Mouse (Mus musculus) lung, postnatal 0 days (tissue): ENCODE data around the gene Ift122. TPM values are rescaled to one million over a fixed set of nuclear protein-coding genes. Genes with fewer than 3 reads are reported as not detected.
A peak's percentile ranks its signal among the peaks of the same experiment; 100 is the strongest.

Experiments used
- ATAC-seq: fragments of 200-750 bp; cut with Nextera tagmentation; 2 replicates; pipeline ENCODE4 v1.8.0; 2017; ENCODE audit warnings: moderate library complexity
- DNase-seq: peaks from one replicate; pipeline ENCODE4 v3.0.0-alpha.2; 2016; ENCODE audit warnings: low spot score
- H3K27ac ChIP-seq: fragments of 300-500 bp; sonication (generic); 2 replicates; pipeline ENCODE4 v1.5.1; 2014; ENCODE audit warnings: antibody characterized with exemption, mild to moderate bottlenecking, low read length, mixed read lengths
- H3K27me3 ChIP-seq: fragments of 300-500 bp; sonication (generic); replicated peaks from 2 replicates; pipeline ENCODE4 v1.6.1; 2014; ENCODE audit warnings: low read length, mixed read lengths; ENCODE audit not compliant: insufficient read depth
- H3K36me3 ChIP-seq: fragments of 300-500 bp; sonication (generic); 2 replicates; pipeline ENCODE4 v1.6.1; 2014; ENCODE audit warnings: low read length, mixed read lengths; ENCODE audit not compliant: insufficient read depth
- H3K4me1 ChIP-seq: fragments of 300-500 bp; sonication (generic); 2 replicates; pipeline ENCODE4 v1.6.1; 2014; ENCODE audit warnings: antibody characterized with exemption, low read depth, low read length, mixed read lengths; ENCODE audit not compliant: insufficient read depth
- H3K4me2 ChIP-seq: fragments of 300-500 bp; sonication (generic); replicated peaks from 2 replicates; pipeline ENCODE4 v1.6.1; 2014; ENCODE audit warnings: low read depth, mild to moderate bottlenecking, low read length, moderate library complexity, mixed read lengths
- H3K4me3 ChIP-seq: fragments of 300-500 bp; sonication (generic); 2 replicates; pipeline ENCODE4 v1.5.1; 2014; ENCODE audit warnings: low read depth, low read length
- H3K9ac ChIP-seq: fragments of 300-500 bp; sonication (generic); replicated peaks from 2 replicates; pipeline ENCODE4 v1.6.1; 2014; ENCODE audit warnings: low read depth, mild to moderate bottlenecking
- H3K9me3 ChIP-seq: fragments of 300-500 bp; sonication (generic); 2 replicates; pipeline ENCODE4 v1.6.1; 2016; ENCODE audit warnings: low read length, mixed read lengths
- CTCF ChIP-seq: IDR thresholded peaks from 2 replicates; pipeline ENCODE4 v1.5.1; 2016; ENCODE audit warnings: antibody characterized with exemption, mild to moderate bottlenecking
- EP300 ChIP-seq: IDR thresholded peaks from 2 replicates; pipeline ENCODE4 v1.6.1; 2016; ENCODE audit warnings: antibody characterized with exemption, mild to moderate bottlenecking, control low read depth
- WGBS: fragments of 180-500 bp; shearing (Covaris S2); extraction: QIAGEN DNeasy Blood & Tissue Kit; methylation state at CpG from one replicate; pipeline ENCODE4 v1.1.7; 2014; 5-methylcytosine and 5-hydroxymethylcytosine counted together
- polyA plus RNA-seq: library from polyadenylated mRNA; unstranded; fragments of >200 nt; fragmentation: Nextera tagmentation; extraction: Ambion mirVana; gene quantifications from 2 replicates; pipeline ENCODE4 v1.2.1, GENCODE M21; 2015

Ift122 gene
- polyA plus RNA-seq, 1 experiment from 2014 or later = 8.3 TPM

DNA sequence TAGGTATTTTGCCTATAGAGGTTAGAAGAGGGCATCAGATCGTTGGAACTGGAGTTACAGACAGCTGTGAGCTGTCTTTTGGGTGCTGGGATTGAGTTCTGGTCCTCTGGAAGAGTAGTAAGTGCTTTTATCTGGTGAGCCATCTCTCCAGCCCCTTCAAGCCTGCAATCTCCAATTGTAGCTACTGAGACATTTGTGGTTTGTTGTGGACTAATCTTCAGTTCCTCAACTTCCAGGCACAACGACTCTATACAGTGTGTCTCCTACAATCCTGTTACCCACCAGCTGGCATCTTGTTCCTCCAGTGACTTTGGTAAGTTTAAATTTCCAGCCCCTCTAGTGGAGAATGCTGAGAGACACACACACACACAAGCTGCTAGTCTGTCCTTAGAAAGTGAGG lies 24.0 kb downstream of the Ift122 start:
- Histone ChIP-seq H3K9me3 (no peaks in the 10 kb centered on the region), H3K9ac (no peak overlapping the region), H3K4me1 (peaks cover 6% of the 10 kb centered on the region; the same call in 1 of the 2 replicates), H3K27ac (no peak overlapping the region), H3K27me3 (no peaks in the 10 kb centered on the region), H3K36me3 (no peaks in the 10 kb centered on the region), H3K4me3 (no peak overlapping the region), H3K4me2 (no peak overlapping the region)
- 83% methylated on average over 2 of the region's 2 CpGs for WGBS
- TF ChIP-seq EP300 (no peak), CTCF (no peak)
- DNase-seq (no peak), ATAC-seq (no peak)

DNA sequence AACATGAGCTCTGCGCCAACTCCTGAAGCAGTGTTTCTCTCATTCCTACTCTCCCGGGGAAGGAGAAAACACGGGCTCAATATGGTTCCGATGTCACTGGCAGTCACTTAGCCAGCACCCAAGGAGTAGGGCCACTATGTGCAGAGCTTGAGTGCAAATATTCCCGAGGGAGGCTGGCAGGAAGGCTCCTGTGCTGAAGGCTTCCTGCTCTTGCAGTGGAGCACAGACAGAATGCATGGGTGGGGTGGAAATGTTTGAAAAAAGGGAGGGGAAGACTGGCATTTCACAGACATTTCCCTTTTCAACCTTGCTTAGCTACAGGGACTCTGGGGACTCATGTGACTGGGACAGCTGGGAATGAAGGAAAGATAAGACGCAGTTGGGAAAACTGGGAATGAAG lies 25.4 kb downstream of the Ift122 start:
- peaks cover 6% of the 10 kb centered on the region; the same call in 1 of the 2 replicates for H3K4me1 ChIP-seq
- no peak overlapping the region for H3K4me3 ChIP-seq
- TF ChIP-seq CTCF (no peak), EP300 (peak; percentile 20; the same call in 1 of the 2 replicates)
- H3K9me3 ChIP-seq = no peaks in the 10 kb centered on the region
- ATAC-seq (peak; percentile 43; the same call in 1 of the 2 replicates), DNase-seq (peak; percentile 46)
- no peaks in the 10 kb centered on the region for H3K27me3 ChIP-seq
- no peak overlapping the region for H3K4me2 ChIP-seq
- H3K36me3 ChIP-seq = no peaks in the 10 kb centered on the region
- no peak overlapping the region; the same call in 1 of the 2 replicates for H3K27ac ChIP-seq
- 25% methylated on average over 6 of the region's 6 CpGs for WGBS
- no peak overlapping the region for H3K9ac ChIP-seq

DNA sequence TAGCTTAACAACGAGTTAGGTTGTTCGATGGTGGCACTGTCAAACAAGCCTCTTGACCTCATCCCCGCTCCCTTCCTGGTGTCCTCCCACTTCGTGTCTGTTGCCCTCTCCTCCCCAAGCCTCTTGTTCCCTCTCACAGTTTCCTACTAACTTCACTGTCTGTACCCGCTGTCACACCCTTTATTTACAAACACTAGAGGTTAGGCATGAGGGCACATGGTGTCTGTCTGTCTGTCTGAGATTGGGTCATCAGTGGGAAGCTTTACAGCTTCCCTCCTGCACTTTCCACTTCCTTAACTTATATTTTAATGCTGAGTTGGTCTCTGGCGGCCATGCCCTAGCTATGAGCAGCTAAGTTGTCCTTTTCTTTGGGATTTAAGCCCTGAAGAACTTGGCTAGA lies 26.5 kb downstream of the Ift122 start:
- 70% methylated on average over 6 of the region's 6 CpGs for WGBS

DNA sequence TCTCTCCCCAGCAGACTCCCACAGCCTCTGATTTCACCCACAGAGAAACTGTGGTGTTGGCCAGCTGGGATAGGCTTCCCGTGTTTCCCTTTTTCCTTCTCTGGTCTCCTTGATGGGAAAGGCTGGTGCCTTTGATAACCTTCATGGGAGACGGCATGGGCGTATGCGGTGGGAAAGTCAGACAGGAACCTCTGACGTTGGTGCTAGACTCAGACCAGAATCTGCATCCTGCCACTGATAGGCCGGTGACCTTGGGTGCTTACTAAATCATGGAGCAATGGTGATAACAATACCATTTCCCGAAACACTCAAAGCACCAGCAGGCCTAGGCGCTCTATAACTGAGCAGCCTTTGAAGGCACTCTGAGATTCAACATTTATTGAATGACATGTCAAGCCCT lies 27.5 kb downstream of the Ift122 start:
- Histone ChIP-seq H3K4me3 (no peak overlapping the region), H3K9ac (no peak overlapping the region), H3K4me2 (no peak overlapping the region), H3K4me1 (peaks cover 6% of the 10 kb centered on the region; the same call in 1 of the 2 replicates), H3K27ac (no peak overlapping the region), H3K36me3 (no peaks in the 10 kb centered on the region), H3K9me3 (no peaks in the 10 kb centered on the region), H3K27me3 (no peaks in the 10 kb centered on the region)
- WGBS = 66% methylated on average over 8 of the region's 8 CpGs
- peak; percentile 85 for ATAC-seq
- TF ChIP-seq EP300 = peak; percentile 78
- TF ChIP-seq CTCF = no peak
- peak; percentile 60 for DNase-seq

More for the DNA sequence above, 26.5 kb downstream of the Ift122 start:
- no peaks in the 10 kb centered on the region for H3K9me3 ChIP-seq
- peak; percentile 40 for DNase-seq
- peaks cover 6% of the 10 kb centered on the region; the same call in 1 of the 2 replicates for H3K4me1 ChIP-seq
- no peak for ATAC-seq
- no peak overlapping the region for H3K9ac ChIP-seq
- H3K27ac ChIP-seq = no peak overlapping the region
- no peak overlapping the region for H3K4me2 ChIP-seq
- no peaks in the 10 kb centered on the region for H3K27me3 ChIP-seq
- H3K4me3 ChIP-seq = no peak overlapping the region
- H3K36me3 ChIP-seq = no peaks in the 10 kb centered on the region
- no peak for TF ChIP-seq CTCF
- TF ChIP-seq EP300 = no peak

DNA sequence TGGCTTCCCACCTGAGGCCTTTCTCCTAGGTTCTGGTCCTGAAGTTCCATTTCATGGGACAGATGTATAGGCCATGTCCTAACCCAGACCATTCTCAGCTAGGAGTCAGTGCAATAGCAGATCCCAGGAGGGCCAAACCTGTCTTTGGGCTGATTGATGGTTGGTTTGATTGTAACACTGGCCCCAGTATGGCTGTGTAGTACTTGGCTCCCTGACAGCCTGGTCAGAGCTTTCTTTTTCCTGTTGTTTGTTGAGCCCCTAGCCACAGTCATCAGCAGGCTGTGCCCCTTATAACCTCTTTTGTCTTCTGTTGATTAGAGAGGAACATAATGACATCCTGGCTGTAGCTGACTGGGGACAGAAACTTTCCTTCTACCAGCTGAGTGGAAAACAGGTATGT lies 30.7 kb downstream of the Ift122 start:
- no peak overlapping the region for H3K27ac ChIP-seq
- H3K9me3 ChIP-seq = no peaks in the 10 kb centered on the region
- H3K4me2 ChIP-seq = no peak overlapping the region

DNA sequence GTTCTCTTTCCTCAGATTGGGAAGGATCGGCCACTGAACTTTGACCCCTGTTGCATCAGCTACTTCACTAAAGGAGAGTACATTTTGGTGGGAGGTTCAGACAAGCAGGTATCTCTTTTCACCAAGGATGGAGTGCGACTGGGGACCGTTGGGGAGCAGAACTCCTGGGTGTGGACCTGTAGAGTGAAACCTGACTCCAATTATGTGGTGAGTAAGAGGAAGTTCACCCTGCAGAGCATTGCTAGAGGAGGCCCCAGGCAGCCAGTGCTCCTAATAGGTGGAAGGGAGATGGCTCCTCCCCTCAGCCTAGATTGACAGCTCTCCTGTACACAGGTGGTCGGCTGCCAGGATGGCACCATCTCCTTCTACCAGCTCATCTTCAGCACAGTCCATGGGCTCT lies 33.6 kb downstream of the Ift122 start:
- no peak overlapping the region for H3K4me3 ChIP-seq
- no peaks in the 10 kb centered on the region for H3K27me3 ChIP-seq
- H3K4me1 ChIP-seq = peaks cover 6% of the 10 kb centered on the region; the same call in 1 of the 2 replicates
- WGBS = 59% methylated on average over 4 of the region's 4 CpGs
- H3K9me3 ChIP-seq = no peaks in the 10 kb centered on the region
- DNase-seq = no peak
- no peak overlapping the region for H3K27ac ChIP-seq
- no peak for ATAC-seq
- H3K4me2 ChIP-seq = no peak overlapping the region
- H3K9ac ChIP-seq = no peak overlapping the region
- TF ChIP-seq EP300 (no peak), CTCF (no peak)
- no peaks in the 10 kb centered on the region for H3K36me3 ChIP-seq

More for the DNA sequence above, 30.7 kb downstream of the Ift122 start:
- DNase-seq = peak; percentile 40
- no peak for TF ChIP-seq CTCF
- TF ChIP-seq EP300 = peak; percentile 37; the same call in 1 of the 2 replicates
- Histone ChIP-seq H3K27me3 (no peaks in the 10 kb centered on the region), H3K9ac (no peak overlapping the region), H3K36me3 (no peaks in the 10 kb centered on the region), H3K4me3 (no peak overlapping the region), H3K4me1 (no peaks in the 10 kb centered on the region)
- ATAC-seq = peak; percentile 45

DNA sequence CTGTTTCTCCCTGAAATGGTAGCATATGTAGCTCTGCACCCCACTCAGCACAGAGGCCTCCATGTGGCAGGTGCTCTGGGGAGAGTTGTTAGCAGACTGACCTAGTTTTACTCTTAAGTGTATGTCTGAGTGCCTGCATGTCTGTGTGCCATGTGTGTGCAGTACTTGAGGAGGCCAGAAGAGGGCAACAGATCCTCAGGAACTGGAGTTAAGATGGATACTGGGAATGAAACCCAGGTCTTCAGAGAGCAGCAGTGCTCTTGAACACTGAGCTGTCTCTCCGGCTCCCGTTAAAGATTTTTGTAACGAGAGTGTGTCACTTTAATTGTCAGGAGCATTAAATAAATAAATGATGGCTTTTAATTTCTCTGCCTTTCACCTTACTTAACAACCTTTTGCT lies 35.0 kb downstream of the Ift122 start:
- H3K9me3 ChIP-seq = no peaks in the 10 kb centered on the region
- no peak for TF ChIP-seq EP300
- TF ChIP-seq CTCF = peak; percentile 71
- no peak overlapping the region for H3K4me2 ChIP-seq
- 97% methylated on average over 3 of the region's 3 CpGs for WGBS
- no peak overlapping the region for H3K27ac ChIP-seq
- no peaks in the 10 kb centered on the region for H3K27me3 ChIP-seq
- no peak overlapping the region for H3K9ac ChIP-seq
- no peak overlapping the region for H3K4me3 ChIP-seq
- ATAC-seq = no peak
- no peaks in the 10 kb centered on the region for H3K36me3 ChIP-seq
- no peak for DNase-seq
- H3K4me1 ChIP-seq = peaks cover 6% of the 10 kb centered on the region; the same call in 1 of the 2 replicates
